Mouse (Mus musculus) embryonic fibroblast, embryonic 13.5 days (primary cell): ENCODE data around the gene Nr5a2. TPM values are rescaled to one million over a fixed set of nuclear protein-coding genes. Genes with fewer than 3 reads are reported as not detected.

Experiments
- H3K27ac ChIP-seq: 2 replicates; pipeline ENCODE4 v1.5.1; 2012; ENCODE audit warnings: low read length, control low read depth, inconsistent platforms; ENCODE audit not compliant: insufficient read depth
- H3K4me1 ChIP-seq: 2 replicates; pipeline ENCODE4 v1.6.1; 2011; ENCODE audit warnings: low read length; ENCODE audit not compliant: control insufficient read depth, insufficient read depth
- H3K4me3 ChIP-seq: 2 replicates; pipeline ENCODE4 v1.5.1; 2011; ENCODE audit warnings: mild to moderate bottlenecking, control low read depth, low read length; ENCODE audit not compliant: insufficient read depth
- CTCF ChIP-seq: IDR thresholded peaks from 2 replicates; pipeline ENCODE4 v1.5.1; 2011; ENCODE audit warnings: mild to moderate bottlenecking, control low read depth, low read length, moderate library complexity, borderline replicate concordance; ENCODE audit not compliant: insufficient read depth
- POLR2A ChIP-seq: IDR thresholded peaks from 2 replicates; pipeline ENCODE4 v1.6.1; 2011; ENCODE audit warnings: low read depth, mild to moderate bottlenecking, control low read depth, low read length, moderate library complexity
- polyA plus RNA-seq: library from polyadenylated mRNA; stranded (reverse); fragments of >200 nt; gene quantifications from 2 replicates; pipeline ENCODE4 v1.2.4, GENCODE M21; 2011; ENCODE audit warnings: low read depth; ENCODE audit not compliant: missing spikeins, insufficient read length

Nr5a2 gene
- polyA plus RNA-seq, 1 experiment = not detected

GRCm38 (mm10) chr1:136890439-136890838 is 69.8 kb downstream of the Nr5a2 start:
- TF ChIP-seq POLR2A (no peak), CTCF (no peak)
- no peak overlapping the region for H3K4me3 ChIP-seq
- no peaks in the 10 kb centered on the region for H3K4me1 ChIP-seq
- H3K27ac ChIP-seq = no peak overlapping the region

GRCm38 (mm10) chr1:136888704-136889103 is 71.5 kb downstream of the Nr5a2 start:
- Histone ChIP-seq H3K4me3 (no peak overlapping the region), H3K27ac (no peak overlapping the region), H3K4me1 (no peaks in the 10 kb centered on the region)
- TF ChIP-seq CTCF = no peak

GRCm38 (mm10) chr1:136886678-136887077 is 73.6 kb downstream of the Nr5a2 start:
- no peaks in the 10 kb centered on the region for H3K4me1 ChIP-seq
- H3K4me3 ChIP-seq = no peak overlapping the region
- no peak overlapping the region for H3K27ac ChIP-seq
- TF ChIP-seq CTCF (no peak), POLR2A (no peak)

- TF ChIP-seq POLR2A (no peak), CTCF (no peak)
- Histone ChIP-seq H3K4me1 (no peaks in the 10 kb centered on the region), H3K27ac (no peak overlapping the region), H3K4me3 (no peak overlapping the region)
Measured at GRCm38 (mm10) chr1:136883458-136884174, 76.6 kb downstream of the Nr5a2 start.

- Histone ChIP-seq H3K4me1 (no peaks in the 10 kb centered on the region), H3K27ac (no peak overlapping the region), H3K4me3 (no peak overlapping the region)
- TF ChIP-seq POLR2A = no peak
Measured at GRCm38 (mm10) chr1:136880260-136880659, 80.0 kb downstream of the Nr5a2 start.

- TF ChIP-seq POLR2A (no peak), CTCF (no peak)
- no peak overlapping the region for H3K4me3 ChIP-seq
- H3K4me1 ChIP-seq = no peaks in the 10 kb centered on the region
- no peak overlapping the region for H3K27ac ChIP-seq
Measured at GRCm38 (mm10) chr1:136875006-136875405, 85.2 kb downstream of the Nr5a2 start.

GRCm38 (mm10) chr1:136868955-136869354 is 91.3 kb downstream of the Nr5a2 start:
- TF ChIP-seq CTCF = no peak
- no peak for TF ChIP-seq POLR2A
- no peak overlapping the region for H3K27ac ChIP-seq
- H3K4me1 ChIP-seq = no peaks in the 10 kb centered on the region
- H3K4me3 ChIP-seq = no peak overlapping the region

GRCm38 (mm10) chr1:136868285-136868684 is 92.0 kb downstream of the Nr5a2 start:
- H3K4me3 ChIP-seq = no peak overlapping the region

GRCm38 (mm10) chr1:136866481-136867092 is 93.7 kb downstream of the Nr5a2 start:
- TF ChIP-seq CTCF (no peak), POLR2A (no peak)
- H3K4me3 ChIP-seq = no peak overlapping the region
- no peaks in the 10 kb centered on the region for H3K4me1 ChIP-seq
- no peak overlapping the region for H3K27ac ChIP-seq

More at GRCm38 (mm10) chr1:136868285-136868684, 92.0 kb downstream of the Nr5a2 start:
- TF ChIP-seq CTCF = no peak
- no peak for TF ChIP-seq POLR2A
- Histone ChIP-seq H3K27ac (no peak overlapping the region), H3K4me1 (no peaks in the 10 kb centered on the region)

GRCm38 (mm10) chr1:136863209-136863608 is 97.0 kb downstream of the Nr5a2 start:
- Histone ChIP-seq H3K4me1 (no peaks in the 10 kb centered on the region), H3K27ac (no peak overlapping the region), H3K4me3 (no peak overlapping the region)
- TF ChIP-seq POLR2A (no peak), CTCF (no peak)

- no peak for TF ChIP-seq POLR2A
- no peak for TF ChIP-seq CTCF
- Histone ChIP-seq H3K27ac (no peak overlapping the region), H3K4me3 (no peak overlapping the region), H3K4me1 (no peaks in the 10 kb centered on the region)
Measured at GRCm38 (mm10) chr1:136859454-136859853, 100.8 kb downstream of the Nr5a2 start.
